Mouse (Mus musculus) adrenal gland, adult 8-10 months (tissue): ENCODE measurements at regions not wholly inside any gene's neighbourhood (a gene's known extent, or its start where the extent isn't known, plus 50 kb on each side); places are given as distances from the start of the nearest gene placed in this dataset.
"Not testable (repeated sequence)": the region's sequence is repeated elsewhere in the genome, so short reads cannot be mapped to it uniquely, and the experiment has no call there.

Experiments used
- DNase-seq: peaks from one replicate; pipeline ENCODE4 v3.0.0; 2022

GRCm38 (mm10) chr9:43857988-43858387, 114.2 kb downstream of the Nectin1 start:
- no peak for DNase-seq

GRCm38 (mm10) chr9:43858761-43859160, 115.0 kb downstream of the Nectin1 start:
- DNase-seq = no peak

- DNase-seq = no peak
Measured at GRCm38 (mm10) chr9:43860264-43860663, 116.5 kb downstream of the Nectin1 start.

- no peak for DNase-seq
Measured at GRCm38 (mm10) chr9:43861375-43861774, 117.6 kb downstream of the Nectin1 start.

GRCm38 (mm10) chr9:43862034-43862433, 118.2 kb downstream of the Nectin1 start:
- DNase-seq = not testable (repeated sequence)

- peak; percentile 15 for DNase-seq
Measured at GRCm38 (mm10) chr9:43863609-43864397, 120.0 kb downstream of the Nectin1 start.

GRCm38 (mm10) chr9:43866802-43867201, 123.0 kb downstream of the Nectin1 start:
- DNase-seq = no peak

- no peak for DNase-seq
Measured at GRCm38 (mm10) chr9:43873841-43874240, 130.1 kb downstream of the Nectin1 start.

GRCm38 (mm10) chr9:43874332-43874731, 130.5 kb downstream of the Nectin1 start:
- DNase-seq = no peak

GRCm38 (mm10) chr9:43879220-43879968, 135.6 kb downstream of the Nectin1 start:
- DNase-seq = no peak

- no peak for DNase-seq
Measured at GRCm38 (mm10) chr9:43879969-43880396, 136.2 kb downstream of the Nectin1 start.

GRCm38 (mm10) chr9:43893086-43893485, 149.3 kb downstream of the Nectin1 start:
- DNase-seq = no peak

- DNase-seq = no peak
Measured at GRCm38 (mm10) chr9:43899239-43899638, 143.9 kb upstream of the Thy1 start.

GRCm38 (mm10) chr9:43908325-43908724, 134.9 kb upstream of the Thy1 start:
- no peak for DNase-seq

GRCm38 (mm10) chr9:43915015-43915414, 128.2 kb upstream of the Thy1 start:
- no peak for DNase-seq

GRCm38 (mm10) chr9:43917467-43917866, 125.7 kb upstream of the Thy1 start:
- peak; percentile 8 for DNase-seq

- DNase-seq = no peak
Measured at GRCm38 (mm10) chr9:43919010-43919409, 124.2 kb upstream of the Thy1 start.

GRCm38 (mm10) chr9:43920053-43920754, 123.0 kb upstream of the Thy1 start:
- peak; percentile 71 for DNase-seq

- no peak for DNase-seq
Measured at GRCm38 (mm10) chr9:43922231-43922630, 121.0 kb upstream of the Thy1 start.

- DNase-seq = no peak
Measured at GRCm38 (mm10) chr9:43923088-43923487, 120.1 kb upstream of the Thy1 start.

GRCm38 (mm10) chr9:43924795-43925194, 118.4 kb upstream of the Thy1 start:
- no peak for DNase-seq

- no peak for DNase-seq
Measured at GRCm38 (mm10) chr9:43929312-43930036, 113.7 kb upstream of the Thy1 start.

- DNase-seq = no peak
Measured at GRCm38 (mm10) chr9:43930037-43930404, 113.2 kb upstream of the Thy1 start.
